ENCODE assay signal across 8 mouse cellular contexts in genomic region chr5:124249614-124250591, GRCm38 (mm10). TPM values are rescaled to one million over a fixed set of nuclear protein-coding genes. Genes with fewer than 3 reads are reported as not detected.
A peak's percentile ranks its signal among the peaks of the same experiment; 100 is the strongest.
DNase-seq lines count a peak whose midpoint lies in the region; ATAC-seq lines count a peak whose summit lies in the region.

Pitpnm2 (minus strand) TSS chr5:124249760.

- H3K4me1 ChIP-seq in kidney, embryonic 16.5 days (ENCODE audit: insufficient read depth, low read length): peaks cover 14% of the 10 kb centered on the region
- H3K4me1 ChIP-seq in neural tube, embryonic 15.5 days: peaks cover 40% of the 10 kb centered on the region

- 0 out of 2 replicates have a peak, but pooled peaks cover 7% of the 10 kb centered on the region for H3K36me3 ChIP-seq in kidney, embryonic 16.5 days (ENCODE audit: insufficient read depth, low read length)
- peaks cover 12% of the 10 kb centered on the region for H3K36me3 ChIP-seq in neural tube, embryonic 15.5 days

- peak within 1 kb of the TSS; percentile 85 for H3K4me2 ChIP-seq in kidney, embryonic 16.5 days (replicated peaks; ENCODE audit: low read depth, low read length)
- H3K4me2 ChIP-seq in neural tube, embryonic 15.5 days: peak within 1 kb of the TSS; percentile 88

- peak within 1 kb of the TSS; percentile 80 for H3K27ac ChIP-seq in kidney, embryonic 16.5 days (ENCODE audit: low read length)
- H3K27ac ChIP-seq in neural tube, embryonic 15.5 days (replicated peaks): peak within 1 kb of the TSS; percentile 82

- ATAC-seq in CD4-positive, CD25-positive, alpha-beta regulatory T cell, adult 4 months: peak; percentile 77
- peak; percentile 71 for ATAC-seq in kidney, embryonic 16.5 days (ENCODE audit: low FRiP score, low TSS enrichment)
- ATAC-seq in neural tube, embryonic 15.5 days (ENCODE audit: low FRiP score): peak; percentile 74

- H3K9me3 ChIP-seq in kidney, embryonic 16.5 days (ENCODE audit: low read length): no peaks in the 10 kb centered on the region
- H3K9me3 ChIP-seq in neural tube, embryonic 15.5 days (replicated peaks): no peaks in the 10 kb centered on the region

- H3K4me3 ChIP-seq in kidney, embryonic 16.5 days (ENCODE audit: low read length): peak within 1 kb of the TSS; percentile 67
- H3K4me3 ChIP-seq in neural tube, embryonic 15.5 days (replicated peaks): peak within 1 kb of the TSS; percentile 69

- peak; percentile 55 for DNase-seq in T-cell, adult 2 months (ENCODE audit: low spot score)
- peak; percentile 70 for DNase-seq in embryo, embryonic 10 days (ENCODE audit: low spot score)
- DNase-seq in heart, adult 18-20 months: peak; percentile 66 to 69
- DNase-seq in lung, adult 18-20 months: peak; percentile 39 to 55
- DNase-seq in natural killer cell, adult 2 months (ENCODE audit: low spot score in 2 of 2): no peak

- WGBS in kidney, embryonic 16.5 days: under 1% methylated on average over 58 of the region's 90 CpGs
- under 1% methylated on average over 66 of the region's 90 CpGs for WGBS in neural tube, embryonic 15.5 days

- no peaks in the 10 kb centered on the region for H3K27me3 ChIP-seq in kidney, embryonic 16.5 days (ENCODE audit: insufficient read depth, low read length)
- H3K27me3 ChIP-seq in neural tube, embryonic 15.5 days (replicated peaks): no peaks in the 10 kb centered on the region

- peak within 1 kb of the TSS; percentile 87 for H3K9ac ChIP-seq in kidney, embryonic 16.5 days (replicated peaks; ENCODE audit: low read length)
- peak within 1 kb of the TSS; percentile 82 for H3K9ac ChIP-seq in neural tube, embryonic 15.5 days (replicated peaks)

RNA-seq across cellular contexts. Expression of gene Pitpnm2, which starts in this region (rescaled TPM):
- polyA plus RNA-seq in CD4-positive, CD25-positive, alpha-beta regulatory T cell, adult 4 months (2017; shearing (Covaris generic)): 10 to 100 TPM in 1 of 2 experiments, 1 to 10 TPM in 1; 9.3 to 11.5 TPM
- 10 to 100 TPM; 36.8 to 38.9 TPM for total RNA-seq in heart, adult 18-20 months (2021)
- 3.9 and 4.1 TPM in 2 replicates for polyA plus RNA-seq in kidney, embryonic 16.5 days (2015; fragmentation: Nextera tagmentation; extraction: Ambion mirVana)
- polyA plus RNA-seq in neural tube, embryonic 15.5 days (2015; fragmentation: Nextera tagmentation; extraction: Ambion mirVana): 8.9 and 9.4 TPM in 2 replicates

Comparison
In these comparisons a context has a peak if more than half of its experiments do, and no peak if none do; other contexts are left out.
1. DNase-seq: peak in T-cell, adult 2 months (single experiment), embryo, embryonic 10 days (single experiment), heart, adult 18-20 months (2 of 2) and lung, adult 18-20 months (2 of 2); none in natural killer cell, adult 2 months (0 of 2).
2. Peak in every context shown above with its lines, with median percentiles within 50 percentile points of each other: ATAC-seq.